Mouse (Mus musculus) intestine, embryonic 14.5 days (tissue): ENCODE measurements around the gene Fam114a2. TPM values are rescaled to one million over a fixed set of nuclear protein-coding genes. Genes with fewer than 3 reads are reported as not detected.

ENCODE experiments used
- ATAC-seq: fragments of 200-750 bp; cut with Nextera tagmentation; replicated peaks from 2 replicates; pipeline ENCODE4 v1.8.0; 2017; ENCODE audit warnings: low read depth, moderate number of reproducible peaks, moderate TSS enrichment, moderate library complexity; ENCODE audit not compliant: low FRiP score, low TSS enrichment
- DNase-seq: peaks from one replicate; pipeline ENCODE4 v3.0.0-alpha.2; 2018; ENCODE audit warnings: low spot score
- H3K27ac ChIP-seq: fragments of 300-500 bp; sonication (generic); 2 replicates; pipeline ENCODE4 v1.5.1; 2014; ENCODE audit warnings: low read depth, mild to moderate bottlenecking, control low read depth
- H3K27me3 ChIP-seq: fragments of 300-500 bp; sonication (generic); replicated peaks from 2 replicates; pipeline ENCODE4 v1.6.1; 2014; ENCODE audit warnings: low read length, control low read depth; ENCODE audit not compliant: control insufficient read depth, insufficient read depth
- H3K36me3 ChIP-seq: fragments of 300-500 bp; sonication (generic); 2 replicates; pipeline ENCODE4 v1.6.1; 2014; ENCODE audit warnings: low read length, control low read depth; ENCODE audit not compliant: control insufficient read depth, insufficient read depth
- H3K4me1 ChIP-seq: fragments of 300-500 bp; sonication (generic); replicated peaks from 2 replicates; pipeline ENCODE4 v1.6.1; 2014; ENCODE audit warnings: low read length, control low read depth, mixed read lengths; ENCODE audit not compliant: control insufficient read depth, insufficient read depth
- H3K4me2 ChIP-seq: fragments of 300-500 bp; sonication (generic); 2 replicates; pipeline ENCODE4 v1.6.1; 2014; ENCODE audit warnings: low read length
- H3K4me3 ChIP-seq: fragments of 300-500 bp; sonication (generic); 2 replicates; pipeline ENCODE4 v1.5.1; 2014; ENCODE audit warnings: low read depth, low read length, control low read depth, mixed read lengths
- H3K9ac ChIP-seq: fragments of 300-500 bp; sonication (generic); 2 replicates; pipeline ENCODE4 v1.6.1; 2014; ENCODE audit warnings: mild to moderate bottlenecking, low read length
- H3K9me3 ChIP-seq: fragments of 300-500 bp; sonication (generic); 2 replicates; pipeline ENCODE4 v1.6.1; 2016; ENCODE audit warnings: low read length, control low read depth; ENCODE audit not compliant: control insufficient read depth
- WGBS: fragments of 180-500 bp; shearing (Covaris S2); extraction: QIAGEN DNeasy Blood & Tissue Kit; methylation state at CpG from one replicate; pipeline ENCODE4 v1.1.7; 2014; 5-methylcytosine and 5-hydroxymethylcytosine counted together
- polyA plus RNA-seq: library from polyadenylated mRNA; unstranded; fragments of >200 nt; fragmentation: Nextera tagmentation; extraction: Ambion mirVana; gene quantifications from 2 replicates; pipeline ENCODE4 v1.2.1, GENCODE M21; 2014

Fam114a2 gene
- polyA plus RNA-seq, 1 experiment from 2014 or later, result 54.9 TPM

- ATAC-seq, result peak; percentile 79
- H3K4me3 ChIP-seq, result no peak overlapping the region
- 0 out of 2 replicates have a peak, but pooled peaks cover 5% of the 10 kb centered on the region for H3K4me1 ChIP-seq
- H3K27me3 ChIP-seq, result no peaks in the 10 kb centered on the region
- peak overlapping the region; percentile 40 for H3K4me2 ChIP-seq
- peak; percentile 99 for DNase-seq
- peak overlapping the region; percentile 64 for H3K27ac ChIP-seq
- H3K9me3 ChIP-seq, result no peaks in the 10 kb centered on the region
- 0 out of 2 replicates have a peak overlapping the region, but pooled peaks have one; percentile 20 for H3K9ac ChIP-seq
- WGBS, result 33% methylated on average over 18 of the region's 18 CpGs
- no peaks in the 10 kb centered on the region for H3K36me3 ChIP-seq
Measured at GRCm38 (mm10) chr11:57548618-57549550, 30.5 kb upstream of the Fam114a2 start.

DNA sequence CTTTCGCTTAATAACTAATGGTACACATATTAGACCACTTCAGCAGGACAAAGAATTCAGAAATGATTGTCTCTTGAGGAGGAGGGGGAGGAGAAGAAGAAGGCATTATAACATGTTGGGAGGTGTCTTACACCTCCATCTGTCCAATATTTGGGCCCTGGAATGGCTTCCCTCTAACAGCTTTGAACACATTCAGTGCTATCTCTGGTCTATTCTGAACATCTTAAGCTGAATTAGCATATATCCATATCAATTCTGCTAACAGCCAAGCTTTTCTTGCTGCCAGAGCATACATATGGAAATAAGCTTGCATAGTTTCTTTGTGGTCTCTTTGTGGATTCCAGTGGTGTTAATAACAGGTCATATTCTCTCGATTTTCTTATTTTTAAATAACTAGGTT is 22.3 kb upstream of the Fam114a2 start:
- H3K9me3 ChIP-seq, result no peaks in the 10 kb centered on the region
- ATAC-seq (no peak), DNase-seq (no peak)
- no peak overlapping the region for H3K4me2 ChIP-seq
- H3K36me3 ChIP-seq, result no peaks in the 10 kb centered on the region
- H3K4me1 ChIP-seq, result no peaks in the 10 kb centered on the region
- no peak overlapping the region for H3K27ac ChIP-seq
- 88% methylated on average over 2 of the region's 2 CpGs for WGBS
- no peak overlapping the region for H3K9ac ChIP-seq
- H3K4me3 ChIP-seq, result no peak overlapping the region
- H3K27me3 ChIP-seq, result no peaks in the 10 kb centered on the region

GRCm38 (mm10) chr11:57539841-57540418 is 21.5 kb upstream of the Fam114a2 start:
- DNase-seq, result no peak
- Histone ChIP-seq H3K9me3 (no peaks in the 10 kb centered on the region), H3K36me3 (no peaks in the 10 kb centered on the region), H3K4me2 (no peak overlapping the region), H3K27ac (no peak overlapping the region), H3K4me1 (no peaks in the 10 kb centered on the region), H3K27me3 (no peaks in the 10 kb centered on the region), H3K9ac (no peak overlapping the region), H3K4me3 (no peak overlapping the region)
- 77% methylated on average over 5 of the region's 5 CpGs for WGBS
- ATAC-seq, result no peak

GRCm38 (mm10) chr11:57535912-57536311 is 17.5 kb upstream of the Fam114a2 start:
- Histone ChIP-seq H3K4me2 (no peak overlapping the region), H3K4me1 (no peaks in the 10 kb centered on the region), H3K27ac (no peak overlapping the region), H3K27me3 (no peaks in the 10 kb centered on the region), H3K4me3 (no peak overlapping the region), H3K9ac (no peak overlapping the region), H3K9me3 (no peaks in the 10 kb centered on the region), H3K36me3 (peaks cover 20% of the 10 kb centered on the region)
- DNase-seq (no peak), ATAC-seq (no peak)
- 92% methylated on average over 5 of the region's 5 CpGs for WGBS

- Histone ChIP-seq H3K4me1 (no peaks in the 10 kb centered on the region), H3K27me3 (no peaks in the 10 kb centered on the region), H3K9ac (no peak overlapping the region), H3K27ac (no peak overlapping the region), H3K4me2 (no peak overlapping the region), H3K9me3 (no peaks in the 10 kb centered on the region), H3K4me3 (no peak overlapping the region), H3K36me3 (peaks cover 55% of the 10 kb centered on the region)
- ATAC-seq (no peak), DNase-seq (no peak)
- WGBS, result 92% methylated on average over 4 of the region's 4 CpGs
Measured at GRCm38 (mm10) chr11:57532306-57532705, 13.9 kb upstream of the Fam114a2 start.

- no peak overlapping the region for H3K27ac ChIP-seq
- H3K9ac ChIP-seq, result no peak overlapping the region
- H3K27me3 ChIP-seq, result no peaks in the 10 kb centered on the region
- H3K4me3 ChIP-seq, result no peak overlapping the region
- 59% methylated on average over 11 of the region's 11 CpGs for WGBS
- no peaks in the 10 kb centered on the region for H3K4me1 ChIP-seq
- no peak for ATAC-seq
- H3K4me2 ChIP-seq, result no peak overlapping the region
- peaks cover 55% of the 10 kb centered on the region for H3K36me3 ChIP-seq
- no peak for DNase-seq
- no peaks in the 10 kb centered on the region for H3K9me3 ChIP-seq
Measured at GRCm38 (mm10) chr11:57531300-57531950, 13.0 kb upstream of the Fam114a2 start.

GRCm38 (mm10) chr11:57529111-57529510 is 10.7 kb upstream of the Fam114a2 start:
- H3K4me3 ChIP-seq, result no peak overlapping the region
- 83% methylated on average over 3 of the region's 3 CpGs for WGBS
- H3K27me3 ChIP-seq, result no peaks in the 10 kb centered on the region
- H3K9me3 ChIP-seq, result no peaks in the 10 kb centered on the region
- H3K27ac ChIP-seq, result no peak overlapping the region
- no peak overlapping the region for H3K9ac ChIP-seq
- ATAC-seq (no peak), DNase-seq (no peak)
- 0 out of 2 replicates have a peak, but pooled peaks cover 3% of the 10 kb centered on the region for H3K4me1 ChIP-seq
- H3K4me2 ChIP-seq, result no peak overlapping the region
- H3K36me3 ChIP-seq, result peaks cover 55% of the 10 kb centered on the region

DNA sequence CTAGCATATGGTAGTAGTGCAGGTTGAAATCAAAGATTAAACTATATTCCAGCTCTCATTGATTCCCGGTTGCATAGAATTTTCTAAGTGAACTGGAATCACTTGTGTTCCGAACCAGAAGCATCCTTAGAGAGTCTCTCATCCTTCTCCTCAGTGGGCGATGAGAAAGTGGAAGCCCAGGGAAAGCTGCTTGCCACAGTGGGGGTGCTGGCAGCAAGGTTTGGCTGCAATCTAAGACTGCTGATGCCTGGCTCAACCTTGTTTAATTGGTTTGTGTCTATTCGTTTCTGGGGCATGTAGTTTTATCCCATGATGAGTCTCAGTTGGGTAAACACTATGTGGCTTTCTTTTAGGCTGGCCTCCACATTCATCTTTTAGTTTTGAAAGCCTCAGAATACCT is 9.1 kb upstream of the Fam114a2 start:
- DNase-seq (no peak), ATAC-seq (no peak)
- Histone ChIP-seq H3K9ac (no peak overlapping the region), H3K4me1 (0 out of 2 replicates have a peak, but pooled peaks cover 3% of the 10 kb centered on the region), H3K27me3 (no peaks in the 10 kb centered on the region), H3K4me2 (no peak overlapping the region), H3K4me3 (no peak overlapping the region), H3K27ac (no peak overlapping the region), H3K9me3 (no peaks in the 10 kb centered on the region), H3K36me3 (peaks cover 51% of the 10 kb centered on the region)
- 83% methylated on average over 4 of the region's 4 CpGs for WGBS
